Mouse (Mus musculus) right cerebral cortex, postnatal 36 days (tissue): ENCODE measurements around the gene Iqcj.

Experiments used
- DNase-seq, 2 experiments: peaks; one replicate each; pipeline ENCODE4 v3.0.0; 2022; ENCODE audit warnings: low spot score in 2 of 2, mixed read lengths in 1 of 2

Iqcj gene

DNA sequence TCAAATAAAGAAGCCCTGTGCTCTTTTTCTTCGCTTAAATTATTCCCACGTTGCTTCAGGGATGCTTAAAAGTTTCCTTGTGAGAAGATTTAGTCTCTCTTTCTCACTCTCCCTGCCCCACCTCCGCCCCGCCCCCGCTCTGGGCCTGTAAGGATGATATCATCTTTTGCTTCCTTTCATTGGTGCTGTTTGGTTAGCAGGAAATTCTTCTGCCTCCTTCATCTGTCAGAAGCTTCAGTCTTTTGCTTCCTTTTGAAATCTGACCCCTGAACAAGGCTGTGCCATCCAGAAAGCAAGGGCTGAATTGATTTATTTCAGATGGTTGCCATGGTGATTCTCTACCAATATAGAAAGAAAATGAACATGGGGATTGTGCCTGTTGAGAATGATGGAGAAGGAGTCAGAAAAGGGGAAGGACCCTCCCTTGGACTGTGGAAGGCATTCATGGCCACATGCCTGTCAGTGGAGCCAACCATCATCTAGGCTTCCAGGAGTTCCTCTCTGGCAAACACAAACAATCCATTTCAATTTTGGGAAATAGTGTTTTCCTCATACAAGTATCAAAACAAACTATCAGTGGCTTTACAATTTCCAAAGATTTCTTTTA lies 62.5 kb downstream of the Iqcj start:
- DNase-seq, result peak; percentile 53 to 65

DNA sequence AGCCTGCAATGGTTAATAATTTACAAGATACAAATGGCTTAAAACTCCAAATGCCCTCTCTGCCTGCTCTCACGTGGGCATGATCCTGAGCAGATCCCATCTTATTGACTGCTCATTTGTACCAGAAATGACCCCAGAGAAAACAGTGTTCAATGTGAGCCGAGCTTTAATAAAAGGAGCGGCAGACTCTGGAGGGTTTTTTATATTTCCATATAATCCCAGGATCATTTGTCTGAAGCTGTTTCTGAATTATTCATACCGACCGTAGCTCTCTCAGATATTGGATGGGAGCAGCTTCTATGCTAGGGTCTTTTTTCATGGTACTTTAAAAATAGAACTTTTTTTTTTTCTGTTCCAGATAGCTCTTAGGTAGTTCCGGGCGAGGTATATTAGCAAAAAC lies 67.7 kb downstream of the Iqcj start:
- DNase-seq, result no peak

DNA sequence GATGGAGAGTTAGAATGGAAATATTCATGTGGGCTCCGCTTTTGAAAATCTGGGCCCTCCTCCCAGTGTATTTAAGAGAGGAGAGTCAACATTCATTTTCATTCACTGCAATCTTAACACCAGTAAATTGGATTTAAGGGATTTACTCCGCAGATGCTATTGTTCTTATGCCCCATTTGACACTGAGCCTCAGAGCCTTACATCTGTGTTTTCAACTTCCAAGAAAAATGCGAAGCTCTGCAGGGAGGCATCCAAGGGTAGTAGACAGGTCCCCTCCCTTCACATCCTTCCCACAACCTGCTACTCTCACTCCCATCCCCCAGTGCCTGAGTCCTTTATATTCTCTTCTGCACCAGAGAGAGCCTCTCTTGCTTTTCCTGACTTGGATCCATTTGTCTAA lies 68.1 kb downstream of the Iqcj start:
- DNase-seq, result no peak

DNA sequence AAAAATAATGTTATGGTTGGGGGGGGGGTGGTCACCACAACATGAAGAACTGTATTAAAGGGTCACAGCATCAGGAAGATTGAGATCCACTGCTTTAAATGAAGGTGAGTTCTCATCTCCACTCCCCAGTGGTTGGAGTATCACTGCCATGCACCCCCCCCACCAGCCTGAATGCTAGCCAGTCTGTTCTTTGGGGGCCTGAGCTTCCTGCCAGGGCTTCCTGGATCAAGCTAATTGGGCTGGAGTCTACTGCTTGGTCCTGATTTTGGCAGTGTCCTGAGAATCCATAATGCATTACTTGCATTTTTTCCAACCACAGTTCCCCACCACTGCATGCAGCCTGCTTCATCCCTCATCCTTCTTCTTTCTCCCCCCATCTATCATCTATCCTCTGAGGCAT lies 68.7 kb downstream of the Iqcj start:
- no peak for DNase-seq

DNA sequence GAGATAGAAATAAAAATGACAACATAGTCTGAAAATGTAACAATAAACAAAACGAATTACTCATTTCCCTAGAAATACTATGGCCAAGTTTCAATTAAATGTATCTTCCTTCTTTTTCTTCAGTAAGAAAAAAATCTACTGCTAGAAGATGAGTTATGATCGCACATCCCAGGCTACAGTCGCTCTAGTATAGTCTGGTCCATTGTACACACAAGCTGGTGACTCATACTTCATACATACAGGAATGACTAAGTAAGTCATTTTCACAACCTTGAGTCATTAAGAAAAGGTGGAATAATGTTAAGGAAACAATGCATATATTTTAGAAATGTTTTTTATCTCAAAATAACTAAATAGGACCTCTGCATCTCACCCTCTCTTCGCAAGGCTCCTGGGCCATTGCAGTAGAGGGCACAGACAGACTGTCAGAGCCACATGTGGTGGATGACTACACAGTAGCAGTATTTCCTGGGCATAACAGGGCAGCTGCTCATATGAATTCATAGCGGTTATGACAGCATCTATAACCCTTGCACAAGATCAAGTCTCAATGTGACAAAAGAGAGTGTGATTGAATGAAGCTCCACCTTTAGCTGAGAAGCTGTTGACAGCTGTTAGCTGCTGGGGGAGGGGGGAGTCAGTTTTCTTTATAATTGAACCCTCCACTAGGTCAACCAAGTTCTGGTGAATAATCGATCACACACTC lies 70.1 kb downstream of the Iqcj start:
- no peak for DNase-seq

DNA sequence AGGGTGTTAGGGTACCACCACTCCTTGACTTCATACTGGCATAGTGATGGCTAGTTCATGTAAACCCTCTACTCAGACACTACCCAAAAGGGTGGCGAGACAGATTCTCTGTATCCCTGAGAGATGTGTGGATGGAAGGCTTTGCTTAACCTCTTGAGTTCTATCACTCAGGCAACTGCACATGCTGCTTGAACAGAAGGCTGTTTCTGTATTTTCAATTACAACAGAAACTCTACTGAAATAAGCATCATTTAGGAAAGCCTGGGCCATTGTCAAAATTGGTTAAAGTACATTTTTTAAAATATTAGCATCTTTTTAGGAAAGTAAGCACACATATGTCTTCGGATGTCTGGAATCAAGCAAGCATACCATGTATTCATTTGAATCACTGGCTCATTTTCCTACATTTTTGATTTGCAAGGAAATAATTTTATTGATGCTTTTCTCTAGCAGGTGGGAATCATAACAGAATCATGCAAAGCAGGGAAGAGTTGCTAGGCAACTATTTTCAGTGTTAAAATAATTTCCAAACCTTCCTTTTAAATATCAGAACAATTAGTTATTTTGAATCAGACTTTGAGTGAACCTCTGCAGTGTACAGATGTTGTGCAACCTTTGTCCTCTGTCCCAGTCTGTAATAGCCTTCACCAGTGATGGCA lies 82.4 kb downstream of the Iqcj start:
- DNase-seq, result no peak

DNA sequence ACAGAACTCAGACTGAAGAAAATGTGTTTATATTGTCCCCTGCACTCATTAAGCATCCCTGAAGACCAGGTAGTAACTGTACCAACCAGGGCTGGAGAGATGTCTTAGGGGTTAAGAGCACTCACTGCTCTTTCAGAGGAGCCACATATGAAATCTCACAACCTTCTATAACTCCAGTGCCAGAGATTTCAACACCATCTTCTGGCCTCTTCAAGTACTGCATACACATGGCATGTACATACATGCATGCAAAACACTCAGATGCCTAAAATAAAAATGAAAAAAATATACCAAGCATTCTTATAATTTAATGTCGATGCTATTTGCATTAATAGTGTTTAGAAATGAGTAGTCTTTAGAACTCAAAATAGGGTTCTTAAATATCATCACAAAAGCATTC lies 88.0 kb downstream of the Iqcj start:
- DNase-seq, result no peak

DNA sequence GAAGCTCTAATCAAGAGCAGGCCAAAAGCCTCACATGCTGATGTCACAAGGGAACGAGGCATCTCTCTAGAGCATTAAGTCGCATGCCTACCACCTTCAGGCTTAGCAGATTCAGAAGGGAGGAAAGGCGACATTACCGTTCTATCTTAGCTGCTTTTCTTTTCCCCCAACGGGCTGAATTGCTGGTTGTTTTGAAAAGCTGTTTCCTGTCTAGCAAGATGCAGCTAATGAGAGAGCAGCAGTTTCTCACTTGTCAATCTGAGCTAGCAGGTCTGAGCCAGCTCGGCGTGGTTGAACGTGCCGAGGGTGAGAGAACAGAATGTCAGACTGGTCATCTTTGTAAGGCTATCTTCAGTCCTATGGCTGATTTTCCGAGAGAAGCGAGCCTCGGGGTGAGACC lies 91.3 kb downstream of the Iqcj start:
- no peak for DNase-seq

DNA sequence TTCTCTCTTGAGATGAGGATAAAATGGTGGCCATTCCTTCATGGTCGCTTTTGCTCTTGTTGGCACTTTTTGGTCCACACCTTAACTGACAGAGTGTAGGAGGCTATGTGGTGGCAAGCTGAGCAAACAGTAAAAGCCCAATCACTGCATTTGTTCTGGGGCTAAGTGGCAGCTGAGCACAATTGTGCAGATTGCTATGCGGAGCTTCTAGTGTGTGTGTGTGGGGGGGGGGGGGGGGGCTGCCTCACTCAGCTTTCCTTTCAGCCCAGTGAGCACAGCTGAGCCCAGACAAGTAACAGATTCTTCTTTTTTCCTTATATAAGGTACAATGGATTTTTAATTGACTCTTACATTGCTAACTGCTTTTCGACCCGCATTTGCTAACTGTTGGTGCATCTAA lies 110.4 kb downstream of the Iqcj start:
- DNase-seq, result no peak

DNA sequence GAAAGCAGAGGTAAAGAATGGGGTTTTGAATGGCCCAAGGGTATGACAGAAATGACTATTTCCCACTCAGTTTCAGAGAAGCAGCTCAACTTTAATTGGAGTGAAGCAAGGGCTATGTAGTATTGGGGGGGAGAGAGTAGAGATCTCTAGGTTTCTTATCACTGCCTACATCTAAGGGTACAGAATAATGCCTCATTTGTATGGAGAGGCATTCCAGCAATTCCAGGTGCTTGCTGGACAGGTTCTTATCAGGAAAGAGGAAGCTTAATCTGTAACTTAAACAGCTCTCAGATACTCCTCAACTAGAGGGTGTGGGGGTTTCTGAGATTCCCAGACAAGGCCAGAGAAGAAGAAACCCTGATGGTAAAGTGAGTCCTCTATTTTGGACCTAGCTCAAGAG lies 120.3 kb downstream of the Iqcj start:
- DNase-seq, result no peak

DNA sequence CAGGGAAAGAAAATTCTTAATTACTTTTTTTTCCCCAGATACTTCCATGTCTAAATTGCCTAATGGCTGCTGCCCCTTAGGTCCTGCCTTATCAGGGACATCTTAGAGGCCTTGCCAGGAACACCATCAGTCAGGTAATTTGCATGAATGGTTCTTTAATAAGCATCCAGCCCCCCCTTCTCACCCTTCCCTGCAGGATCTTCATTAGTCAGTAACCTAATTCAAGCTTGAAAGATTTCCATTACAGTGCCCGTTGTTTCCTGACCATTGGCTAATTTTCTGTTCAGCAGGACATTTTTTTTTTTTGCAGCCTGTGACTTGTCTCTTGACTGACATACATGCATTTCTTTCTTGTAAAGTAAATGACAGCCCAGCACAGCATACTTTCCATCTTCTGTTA lies 123.8 kb downstream of the Iqcj start:
- no peak for DNase-seq

DNA sequence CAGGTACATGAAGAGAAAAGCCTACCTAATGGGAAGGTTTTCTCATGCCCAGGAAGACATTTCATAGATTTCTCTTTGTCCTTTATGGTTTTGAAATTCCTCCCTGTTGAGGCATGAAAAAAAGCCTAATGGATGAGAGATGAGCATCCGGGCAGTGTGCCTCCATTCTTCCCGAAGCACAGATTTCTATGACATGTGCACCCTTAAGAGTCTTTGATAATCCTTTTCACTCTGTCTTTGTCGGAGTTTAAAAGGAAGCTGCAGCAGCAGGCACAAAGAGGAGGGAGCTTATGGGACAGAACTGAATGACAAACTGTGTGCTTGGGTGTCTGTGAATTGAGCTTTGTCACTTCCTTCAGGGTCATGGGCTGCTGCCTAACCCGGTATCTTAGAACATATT lies 127.4 kb downstream of the Iqcj start:
- no peak for DNase-seq

DNA sequence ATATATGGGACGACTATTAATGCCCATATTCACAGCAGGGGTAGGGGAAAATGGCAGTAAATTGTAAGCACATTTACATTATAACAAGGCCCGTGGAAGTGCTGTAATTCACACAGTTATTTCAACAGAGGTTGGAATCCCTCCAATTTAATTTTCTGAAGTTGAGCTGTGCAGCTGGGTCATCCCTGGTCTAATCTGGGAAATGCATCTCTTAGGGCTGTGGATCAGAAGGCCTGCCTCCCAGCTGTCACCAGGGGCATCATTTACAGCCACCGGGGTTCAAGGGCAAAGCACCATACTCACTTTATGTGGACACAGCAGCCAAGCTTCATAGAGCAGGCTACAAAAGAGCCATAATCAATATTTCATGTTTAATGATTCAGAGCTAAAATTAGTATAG lies 144.1 kb downstream of the Iqcj start:
- DNase-seq, result no peak

DNA sequence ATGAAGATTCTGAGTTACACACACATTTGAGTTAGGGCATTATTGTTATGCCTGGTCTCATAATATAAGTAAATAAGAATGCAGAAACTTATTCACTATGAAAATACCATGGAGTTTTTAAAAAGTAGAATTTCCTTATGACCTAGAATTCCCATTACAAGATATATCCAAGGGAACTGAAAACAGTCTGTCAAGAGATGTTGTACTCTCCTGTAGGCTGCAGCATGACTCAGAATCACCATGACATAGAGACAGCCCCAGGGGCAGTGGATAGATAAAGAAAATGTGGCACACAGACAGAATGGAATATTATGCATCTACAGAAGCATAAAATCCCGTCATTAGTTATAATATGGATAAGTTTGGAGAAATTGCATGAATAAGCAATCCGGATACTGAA lies 150.9 kb downstream of the Iqcj start:
- DNase-seq, result no peak

DNA sequence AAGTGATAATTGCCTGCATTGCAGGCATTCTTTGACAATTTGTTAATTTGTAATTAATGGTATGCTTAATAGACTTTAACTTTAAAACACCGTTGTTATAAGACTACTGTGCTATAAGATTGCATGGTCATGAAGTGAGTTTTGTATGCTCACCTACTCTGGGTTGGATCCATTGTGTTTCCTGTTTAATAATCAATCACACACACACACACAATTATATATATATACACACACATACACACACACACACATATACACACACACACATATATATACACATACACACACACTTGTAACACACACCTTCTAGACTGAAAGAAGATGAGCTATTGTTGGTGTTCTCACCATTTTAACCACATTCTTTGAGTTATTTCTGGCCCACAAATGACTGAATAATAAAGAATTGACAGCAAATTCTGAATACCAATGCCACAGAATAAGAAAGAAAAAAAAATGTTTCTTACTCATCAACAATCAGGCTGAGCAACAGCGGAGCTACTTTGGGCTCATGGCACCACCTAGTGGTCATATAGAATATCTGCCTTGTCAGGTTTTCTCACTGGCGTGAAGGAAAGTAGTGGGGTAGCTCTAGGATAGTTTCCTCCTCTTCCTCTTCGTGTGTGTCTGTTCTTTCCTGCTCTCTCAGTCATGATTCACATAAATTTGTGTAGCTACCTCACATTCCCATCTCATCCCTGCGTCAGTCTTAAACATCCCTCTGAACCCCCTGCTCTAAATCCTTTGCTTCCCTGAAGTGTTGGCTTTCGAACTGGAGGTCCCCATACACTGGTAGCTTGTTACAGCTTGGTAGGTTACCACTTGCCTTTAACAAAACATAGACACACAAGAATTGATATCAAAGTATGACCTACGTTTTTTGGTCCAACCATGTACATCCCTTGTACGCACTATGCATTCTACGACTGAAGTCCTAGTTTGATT lies 153.7 kb downstream of the Iqcj start:
- DNase-seq, result peak in 1 of 2 experiments; percentile 25

DNA sequence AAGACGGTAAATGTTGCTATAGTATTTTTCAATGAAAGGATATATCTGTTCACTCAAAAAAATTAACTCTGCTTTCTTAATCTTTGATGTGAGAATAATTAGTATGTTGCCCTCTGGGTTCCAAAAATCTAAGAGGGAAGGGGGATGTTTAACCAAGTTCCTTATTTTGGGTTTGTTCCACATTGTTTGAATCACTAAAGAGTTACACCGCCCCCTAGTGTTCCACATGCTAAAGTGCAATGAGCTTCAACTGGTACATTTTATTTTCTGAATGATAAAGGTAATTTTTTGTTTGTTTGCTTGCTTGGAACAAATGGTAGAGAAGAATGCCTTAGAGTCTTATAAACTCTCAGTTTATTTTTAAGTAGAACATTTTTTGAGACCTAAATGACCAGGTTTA lies 161.5 kb downstream of the Iqcj start:
- DNase-seq, result no peak

DNA sequence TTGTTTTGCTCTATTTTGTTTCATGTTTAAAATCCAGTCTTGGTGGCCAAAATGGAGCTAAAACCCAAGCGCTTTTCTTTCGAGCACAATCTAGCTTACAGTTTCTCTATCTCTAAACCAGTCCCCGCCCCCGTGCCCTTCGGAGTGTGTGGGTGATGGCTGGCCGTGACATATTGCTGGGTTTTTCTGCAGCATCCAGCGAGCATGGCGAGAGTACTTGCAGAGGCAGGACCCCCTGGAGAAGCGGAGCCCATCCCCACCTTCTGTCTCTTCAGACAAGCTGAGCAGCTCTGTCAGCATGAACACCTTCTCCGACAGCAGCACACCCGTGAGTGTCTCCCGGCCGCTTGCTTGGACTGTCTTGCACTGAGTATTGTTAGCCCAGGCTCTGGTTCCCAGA lies 163.1 kb downstream of the Iqcj start:
- DNase-seq, result peak; percentile 55 to 58

DNA sequence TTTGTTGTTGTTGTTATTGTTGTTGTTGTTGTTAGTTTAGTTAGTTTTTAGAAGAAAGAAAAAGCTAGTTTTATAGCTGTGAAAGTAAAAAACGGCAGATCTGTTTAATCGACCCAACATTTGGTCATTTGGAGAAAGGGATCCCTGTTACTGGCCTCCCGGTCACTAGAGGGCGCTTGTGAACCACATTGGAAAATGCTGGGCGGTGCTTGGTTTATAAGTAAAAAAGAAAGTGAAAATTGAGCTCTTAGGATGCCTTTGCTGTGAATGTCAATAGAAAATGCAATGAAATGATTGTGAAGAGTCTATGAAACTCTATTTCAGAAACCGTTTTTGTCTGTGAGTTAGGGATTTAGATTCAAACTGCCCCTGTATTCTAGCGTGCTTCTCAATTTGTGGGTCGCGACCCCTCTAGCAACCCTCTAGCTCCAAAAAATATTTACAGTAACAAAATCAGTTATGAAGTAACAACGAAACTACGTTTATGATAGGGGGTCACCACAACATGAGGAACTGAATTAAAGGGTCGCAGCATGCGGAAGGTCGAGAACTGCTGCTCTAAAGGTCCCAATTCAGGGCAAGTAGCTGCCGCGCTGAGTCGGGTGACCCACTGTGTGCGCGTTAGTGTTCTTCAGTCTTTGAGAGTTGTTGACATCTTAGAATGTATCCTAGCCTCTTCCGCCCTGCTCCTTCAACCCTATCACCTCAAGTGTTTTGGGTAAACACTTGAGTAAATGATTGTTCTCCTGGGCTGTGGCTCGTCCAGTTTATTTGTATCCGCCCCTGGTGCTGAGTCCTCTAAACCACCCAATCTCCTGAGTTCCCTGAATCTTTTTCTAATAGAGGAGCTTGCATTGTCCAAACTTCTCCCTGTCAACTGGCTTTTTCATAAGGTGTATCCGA lies 164.6 kb downstream of the Iqcj start:
- peak; percentile 44 to 55 for DNase-seq

DNA sequence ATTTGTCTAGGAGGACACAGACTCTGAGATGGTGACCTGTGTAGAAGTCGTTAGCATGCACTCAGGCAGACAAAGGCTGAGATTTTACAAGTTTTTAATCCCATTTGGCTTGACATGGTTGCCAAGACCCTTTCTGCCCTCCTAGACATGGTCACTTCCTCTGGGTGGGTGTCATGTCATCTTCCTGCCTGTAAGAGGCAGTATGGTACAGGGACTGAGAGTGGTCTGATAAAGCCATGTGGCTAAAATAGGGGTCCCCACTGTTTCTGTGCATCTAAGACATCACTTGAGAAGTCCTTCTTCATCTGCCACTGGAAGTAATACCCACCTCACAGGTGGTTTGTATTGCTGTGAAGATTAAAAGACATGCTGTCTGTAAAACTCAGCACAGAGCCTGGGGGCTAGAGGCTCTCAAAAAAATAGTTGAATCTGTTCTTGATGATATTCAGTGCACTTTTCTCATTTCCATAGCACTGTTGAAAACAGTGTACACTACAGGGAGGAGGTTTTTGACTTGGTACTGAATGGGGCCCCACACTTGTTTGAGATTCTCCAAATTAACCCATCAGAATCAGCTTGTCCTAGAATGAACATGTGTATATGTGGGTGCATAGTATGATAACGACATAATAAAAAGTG lies 167.3 kb downstream of the Iqcj start:
- no peak for DNase-seq

DNA sequence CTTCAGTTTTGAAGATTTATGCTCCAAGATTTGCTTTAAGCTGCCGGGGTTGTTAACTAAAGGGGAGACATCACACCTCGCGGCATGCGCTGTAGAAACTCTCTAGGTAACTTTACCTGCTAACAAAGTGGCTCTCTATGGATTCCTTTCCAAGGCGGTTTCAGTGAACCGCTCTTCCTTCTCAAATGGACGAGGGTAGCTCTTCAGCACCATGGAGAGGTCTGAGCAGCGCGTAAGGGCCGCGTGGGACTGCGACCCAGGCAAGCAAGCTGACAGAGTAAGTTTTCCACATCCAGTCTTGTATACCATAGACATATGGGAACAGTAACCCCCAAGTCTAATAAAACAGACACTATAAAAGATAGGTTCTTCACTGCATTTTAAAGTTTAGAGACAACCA lies 172.7 kb downstream of the Iqcj start, which contains the start of gene Schip1:
Schip1 (plus strand) TSS at position 72 of the 400 bp plus-strand sequence.
- DNase-seq, result no peak
